Mouse (Mus musculus) naive thymus-derived CD4-positive, alpha-beta T cell, adult 2 months (primary cell): ENCODE data around the gene Sclt1.
A peak's percentile ranks its signal among the peaks of the same experiment; 100 is the strongest.
"Not testable (repeated sequence)": the region's sequence is repeated elsewhere in the genome, so short reads cannot be mapped to it uniquely, and the experiment has no call there.

Source experiments
- DNase-seq: peaks from one replicate; pipeline ENCODE4 v3.0.0-alpha.2; 2011; ENCODE audit warnings: low read depth

Sclt1 gene

GRCm38 (mm10) chr3:41742278-41742934 is at the start of gene Sclt1, which contains the start of gene D3Ertd751e:
Sclt1 (minus strand) TSS chr3:41742514.
D3Ertd751e (plus strand) TSS chr3:41742611.
- DNase-seq, result peak; percentile 98

- DNase-seq, result no peak
These were observed 19.8 kb upstream of the Sclt1 start for GRCm38 (mm10) chr3:41762091-41762490.

- no peak for DNase-seq
These were observed 12.2 kb upstream of the Sclt1 start for GRCm38 (mm10) chr3:41754556-41754955.

- peak; percentile 55 for DNase-seq
These were observed 1.1 kb upstream of the Sclt1 start for GRCm38 (mm10) chr3:41743436-41743835.

DNA sequence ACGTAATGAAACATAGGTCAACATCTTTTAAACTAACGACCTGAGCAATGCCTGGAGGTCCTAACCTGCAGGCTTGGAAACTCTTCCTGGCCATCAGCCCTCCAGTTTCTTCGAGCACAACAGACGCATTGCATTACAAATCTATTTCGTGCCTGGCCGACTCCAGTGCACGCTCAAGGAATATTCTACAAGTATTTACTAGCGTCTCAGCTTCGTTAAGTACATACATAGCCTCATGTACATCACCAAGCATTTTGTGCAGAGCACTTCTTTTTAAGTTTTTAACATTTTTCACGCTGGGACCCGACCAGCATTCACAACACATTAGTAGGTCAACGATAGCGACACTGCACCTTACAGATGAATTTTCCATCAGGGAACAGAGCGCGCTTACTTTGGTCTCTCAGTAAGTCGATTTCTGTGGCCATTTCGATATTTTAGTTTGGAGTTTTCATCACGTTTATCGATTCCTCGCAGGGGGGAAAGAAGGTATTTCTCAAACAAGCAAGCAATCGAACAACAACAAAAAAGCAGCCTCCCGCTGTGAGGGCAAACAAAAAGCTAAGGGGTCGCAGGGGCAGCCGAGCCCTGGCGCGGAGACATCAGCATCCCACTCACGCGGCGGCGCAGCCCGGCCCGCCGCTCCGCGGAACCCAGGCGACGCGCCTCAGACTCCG is 575 bp downstream of the Sclt1 start:
- DNase-seq, result peak; percentile 59

DNA sequence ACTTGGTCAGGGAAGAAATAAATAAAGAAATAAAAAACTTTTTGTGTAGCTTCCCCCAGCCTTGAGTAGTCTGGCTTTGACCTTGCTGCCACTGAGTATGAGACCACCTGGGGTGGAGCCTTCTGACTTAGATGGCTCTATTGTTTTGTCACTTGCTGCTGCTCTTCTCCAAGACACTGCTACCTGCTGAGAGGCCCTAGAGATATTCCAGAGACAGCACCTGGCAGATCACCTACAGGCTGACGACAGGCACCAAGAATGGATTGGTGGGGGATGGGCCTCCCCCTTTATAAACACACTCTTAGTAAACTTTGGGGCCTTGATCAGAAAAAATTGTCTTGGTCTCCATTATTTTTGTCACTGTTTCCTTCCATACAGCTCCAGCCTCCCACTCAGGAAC is 46.6 kb downstream of the Sclt1 start:
- no peak for DNase-seq

DNA sequence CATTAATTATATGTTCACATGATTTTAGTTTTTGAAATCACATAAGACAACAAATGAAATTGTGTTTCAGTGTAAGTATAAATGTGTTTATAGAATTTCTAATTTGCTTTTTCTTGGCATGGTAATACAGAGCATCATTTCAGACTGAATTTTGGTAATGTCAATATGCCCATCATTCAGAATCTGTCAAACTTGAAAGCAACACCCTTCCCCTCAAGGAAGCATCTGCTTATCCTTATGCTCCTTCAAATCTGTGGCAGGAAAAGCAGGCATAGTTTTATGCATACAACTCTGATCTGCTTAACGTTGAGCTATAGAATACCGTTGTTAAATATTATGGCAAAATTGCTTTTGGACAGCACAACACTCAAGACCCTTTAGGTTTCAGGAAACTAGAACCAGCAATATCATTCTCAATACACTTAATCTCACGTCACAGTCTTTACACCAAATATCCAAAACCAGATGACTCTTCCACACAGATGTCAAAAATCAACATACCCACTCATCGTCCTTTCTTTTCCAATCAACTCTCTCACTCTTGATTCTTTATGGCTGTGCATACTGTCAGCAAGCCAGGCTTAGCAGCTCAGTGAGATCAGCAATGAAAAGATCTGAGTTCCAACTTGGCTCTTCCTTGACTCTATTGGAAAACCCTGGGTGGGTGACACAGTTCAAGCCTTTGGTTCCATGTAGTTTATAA is 49.7 kb downstream of the Sclt1 start:
- DNase-seq, result no peak

GRCm38 (mm10) chr3:41690114-41690640 is 52.1 kb downstream of the Sclt1 start:
- not testable (repeated sequence) for DNase-seq

- DNase-seq, result no peak
These were observed 55.9 kb downstream of the Sclt1 start for GRCm38 (mm10) chr3:41686396-41686795.

GRCm38 (mm10) chr3:41682084-41682483 is 60.2 kb downstream of the Sclt1 start:
- DNase-seq, result no peak

DNA sequence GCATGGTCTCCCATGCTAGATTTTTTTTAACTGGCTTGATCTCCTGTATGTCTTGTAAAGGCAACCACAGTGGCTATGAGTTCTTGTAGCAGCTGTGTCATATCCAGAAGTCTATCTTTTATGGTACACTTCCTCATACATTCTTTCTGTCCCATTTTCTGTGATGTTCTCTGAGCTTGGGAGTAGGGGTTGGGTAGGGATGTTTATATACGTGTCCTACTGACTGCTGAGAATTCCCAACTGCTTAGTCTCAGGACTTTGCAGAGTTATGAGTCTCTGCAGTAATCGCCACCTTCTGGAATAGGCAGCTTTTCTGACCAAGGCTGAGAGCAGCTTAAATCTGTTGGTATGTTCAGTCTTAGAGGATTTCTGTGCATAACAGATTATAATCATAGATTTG is 65.7 kb downstream of the Sclt1 start:
- no peak for DNase-seq

GRCm38 (mm10) chr3:41674778-41675177 is 67.5 kb downstream of the Sclt1 start:
- peak; percentile 4 for DNase-seq

GRCm38 (mm10) chr3:41655642-41656041 is 86.7 kb downstream of the Sclt1 start:
- no peak for DNase-seq

DNA sequence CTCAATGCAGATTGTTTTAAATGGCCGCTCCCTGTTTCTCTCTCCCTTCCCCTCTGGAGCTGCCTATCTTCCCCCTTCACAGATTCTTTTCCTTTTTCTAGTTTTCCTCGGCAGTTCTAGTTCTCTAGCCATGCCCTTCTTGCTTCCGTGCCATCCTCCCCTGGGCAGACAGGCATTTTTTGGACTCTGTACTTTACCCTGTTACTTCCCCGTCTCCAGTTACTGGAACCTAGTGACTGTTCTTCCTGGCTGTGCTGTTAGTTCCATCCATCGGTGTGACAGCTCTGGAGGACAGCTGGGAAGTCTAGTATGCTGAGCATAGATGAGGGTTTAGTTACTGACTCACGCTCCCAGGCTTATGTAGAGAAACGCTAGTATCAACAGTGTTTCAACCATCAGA is 121.3 kb downstream of the Sclt1 start:
- DNase-seq, result no peak

- DNase-seq, result no peak
These were observed 123.8 kb downstream of the Sclt1 start for GRCm38 (mm10) chr3:41618488-41618887.

DNA sequence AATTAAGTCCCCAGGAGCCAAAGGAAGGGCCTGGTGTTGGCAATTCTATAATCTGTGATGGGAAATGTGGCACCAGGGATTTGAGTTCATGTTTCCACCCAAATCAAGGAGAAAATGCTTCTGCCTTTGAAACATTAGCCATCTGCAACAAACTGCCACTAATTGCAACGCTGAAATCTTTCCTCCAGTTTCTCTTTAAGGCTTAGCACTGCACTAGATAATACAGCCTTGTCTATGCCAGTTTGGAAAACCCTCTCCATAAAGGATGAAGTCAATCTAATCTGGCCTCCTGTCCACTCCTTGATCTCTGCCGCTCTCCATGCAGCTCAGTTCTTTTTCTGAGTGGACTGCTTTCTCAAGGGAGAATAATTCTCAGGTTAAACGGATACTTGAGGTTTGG is 124.3 kb downstream of the Sclt1 start:
- no peak for DNase-seq

DNA sequence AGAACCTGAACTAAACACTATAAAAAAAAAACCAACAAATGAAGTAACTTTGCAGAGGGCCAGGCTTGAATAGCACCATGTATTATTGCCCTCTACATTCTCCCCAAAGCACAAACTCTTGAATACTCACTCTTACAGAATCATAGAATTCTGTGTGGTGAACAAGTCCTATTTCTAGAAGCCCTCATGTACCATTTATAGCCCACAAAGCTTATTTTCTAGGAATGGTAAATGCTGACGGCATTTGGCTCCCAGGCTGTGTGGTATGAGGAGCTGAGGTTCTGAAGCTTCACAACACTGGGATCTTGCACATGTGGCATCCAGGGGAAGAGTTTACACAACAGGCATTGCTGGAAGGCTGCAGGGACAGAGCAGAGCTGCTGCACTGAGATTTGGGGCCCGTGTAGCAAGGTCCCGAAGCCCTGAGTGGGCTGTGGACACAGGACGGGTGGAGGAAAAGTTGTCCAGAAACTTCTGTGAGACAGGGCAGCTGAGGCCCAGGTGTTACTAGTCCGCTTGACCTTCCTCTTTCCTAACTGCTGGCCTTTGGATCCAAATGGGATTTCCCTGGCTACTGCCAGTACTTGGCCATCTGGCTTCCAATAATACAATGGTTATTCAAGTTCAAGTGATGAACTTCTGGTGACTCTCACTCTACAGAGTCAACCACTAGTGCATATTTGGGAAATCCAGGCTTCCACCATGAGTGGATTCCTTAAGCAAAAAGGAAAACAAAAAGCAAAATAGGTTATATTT is 127.9 kb downstream of the Sclt1 start:
- DNase-seq, result no peak

DNA sequence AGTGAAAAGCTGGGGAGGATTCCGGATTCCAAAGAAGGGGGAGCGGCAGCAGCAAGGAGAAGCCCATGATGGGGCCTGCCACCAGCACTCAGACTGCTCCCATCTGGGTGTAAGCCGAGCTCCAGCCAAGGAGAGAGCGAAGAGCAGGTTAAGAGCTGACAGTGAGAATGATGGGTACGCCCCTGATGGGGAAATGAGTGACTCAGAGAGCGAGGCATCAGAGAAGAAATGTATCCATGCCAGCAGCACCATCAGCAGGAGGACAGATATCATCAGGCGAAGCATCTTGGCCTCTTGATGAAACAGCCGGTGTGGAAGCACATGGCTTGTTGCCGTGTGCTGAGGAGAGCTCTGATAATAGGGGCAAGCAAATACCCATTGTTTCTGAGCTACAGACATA is 128.6 kb downstream of the Sclt1 start:
- DNase-seq, result no peak

- DNase-seq, result no peak
These were observed 130.1 kb downstream of the Sclt1 start for GRCm38 (mm10) chr3:41612211-41612610.

DNA sequence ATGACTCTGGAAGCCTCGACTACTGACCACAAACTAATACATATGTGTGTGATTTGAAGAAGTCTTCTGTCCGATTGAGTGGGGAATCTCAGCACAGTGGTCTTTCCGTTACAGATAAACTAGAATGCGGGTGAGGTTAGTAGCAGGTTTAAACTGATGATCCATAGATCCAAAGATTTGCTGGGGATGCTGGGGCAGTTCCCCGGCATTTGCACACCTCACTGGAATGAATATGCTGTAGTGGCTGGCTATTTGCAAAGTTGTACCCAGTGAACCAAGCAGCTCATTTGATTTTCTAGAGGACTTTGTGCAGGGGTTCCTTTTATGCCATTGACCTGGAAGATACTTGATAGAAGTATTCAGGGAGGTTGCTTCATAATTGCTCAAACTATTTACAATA is 133.2 kb downstream of the Sclt1 start:
- no peak for DNase-seq

- DNase-seq, result no peak
These were observed 134.8 kb downstream of the Sclt1 start for GRCm38 (mm10) chr3:41607467-41607866.

DNA sequence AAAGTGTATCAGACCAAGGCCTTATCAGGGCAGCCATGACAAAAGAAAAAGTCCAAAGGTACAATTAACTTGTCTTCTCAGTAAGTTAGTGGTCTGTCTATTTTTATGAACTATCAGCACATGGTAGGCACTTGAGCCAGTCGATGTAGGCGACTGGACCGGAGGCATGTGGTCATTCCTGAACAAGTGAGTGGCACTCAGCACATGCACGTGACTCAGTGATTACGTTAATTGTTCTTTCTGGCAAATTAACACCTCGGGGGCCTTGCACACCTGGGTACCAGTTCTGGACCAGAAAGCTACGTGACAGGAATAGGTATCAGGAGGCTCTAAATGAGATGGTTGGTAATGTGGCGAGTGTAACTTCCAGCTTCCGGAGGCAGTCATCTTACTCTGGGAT is 135.3 kb downstream of the Sclt1 start:
- DNase-seq, result no peak
